Mouse (Mus musculus): ENCODE measurements around the gene Ccdc74a.
A peak's percentile ranks its signal among the peaks of the same experiment; 100 is the strongest.
"Not testable (repeated sequence)": the region's sequence is repeated elsewhere in the genome, so short reads cannot be mapped to it uniquely, and the experiment has no call there.

DNA sequence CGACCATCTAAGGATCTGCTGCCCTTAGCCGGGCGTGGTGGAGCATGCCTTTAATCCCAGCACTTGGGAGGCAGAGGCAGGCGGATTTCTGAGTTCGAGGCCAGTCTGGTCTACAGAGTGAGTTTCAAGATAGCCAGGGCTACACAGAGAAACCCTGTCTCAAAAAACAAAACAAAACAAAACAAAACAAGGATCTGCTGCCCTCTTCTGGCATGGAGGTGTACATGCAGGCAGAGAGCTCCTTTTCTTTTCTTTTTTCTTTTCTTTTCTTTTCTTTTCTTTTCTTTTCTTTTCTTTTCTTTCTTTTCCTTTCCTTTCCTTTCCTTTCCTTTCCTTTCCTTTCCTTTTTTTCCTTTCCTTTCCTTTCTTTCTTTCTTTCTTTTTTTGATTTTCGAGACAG is 31.5 kb upstream of the Ccdc74a start:
- peak; percentile 35 for TF ChIP-seq CTCF (IDR thresholded peaks at IDR 0.05; ENCODE audit: low read depth, low read length)
- not testable (repeated sequence) for TF ChIP-seq POLR2A (IDR thresholded peaks at IDR 0.05; ENCODE audit: extremely low read depth, insufficient read depth, low read length)

Data from liver, adult 2 months (tissue).